Mouse (Mus musculus) hindbrain, postnatal 0 days (tissue): ENCODE measurements at regions not wholly inside any gene's neighbourhood (a gene's known extent, or its start where the extent isn't known, plus 50 kb on each side); places are given as distances from the start of the nearest gene placed in this dataset.

Source experiments
- ATAC-seq: fragments of 200-750 bp; cut with Nextera tagmentation; 2 replicates; pipeline ENCODE4 v1.8.0; 2017; ENCODE audit warnings: mild to moderate bottlenecking, moderate TSS enrichment, moderate library complexity
- DNase-seq: peaks from one replicate; pipeline ENCODE4 v3.0.0-alpha.2; 2015; ENCODE audit warnings: low spot score
- H3K27ac ChIP-seq: fragments of 300-500 bp; sonication (generic); 2 replicates; pipeline ENCODE4 v1.5.1; 2014; ENCODE audit warnings: mild to moderate bottlenecking
- H3K27me3 ChIP-seq: fragments of 300-500 bp; sonication (generic); 2 replicates; pipeline ENCODE4 v1.6.1; 2014; ENCODE audit warnings: low read length, mixed read lengths; ENCODE audit not compliant: insufficient read depth
- H3K36me3 ChIP-seq: fragments of 300-500 bp; sonication (generic); 2 replicates; pipeline ENCODE4 v1.6.1; 2014; ENCODE audit warnings: low read length, mixed read lengths; ENCODE audit not compliant: insufficient read depth
- H3K4me1 ChIP-seq: fragments of 300-500 bp; sonication (generic); 2 replicates; pipeline ENCODE4 v1.6.1; 2014; ENCODE audit warnings: antibody characterized with exemption, low read length, mixed read lengths; ENCODE audit not compliant: insufficient read depth
- H3K4me2 ChIP-seq: fragments of 300-500 bp; sonication (generic); 2 replicates; pipeline ENCODE4 v1.6.1; 2014; ENCODE audit warnings: low read depth, mild to moderate bottlenecking, low read length, moderate library complexity, mixed read lengths
- H3K4me3 ChIP-seq: fragments of 300-500 bp; sonication (generic); 2 replicates; pipeline ENCODE4 v1.5.1; 2014; ENCODE audit warnings: low read length
- H3K9ac ChIP-seq: fragments of 300-500 bp; sonication (generic); replicated peaks from 2 replicates; pipeline ENCODE4 v1.6.1; 2014; ENCODE audit warnings: mild to moderate bottlenecking, low read length, moderate library complexity, mixed read lengths
- H3K9me3 ChIP-seq: fragments of 300-500 bp; sonication (generic); 2 replicates; pipeline ENCODE4 v1.6.1; 2016; ENCODE audit warnings: low read length, mixed read lengths
- CTCF ChIP-seq: IDR thresholded peaks from 2 replicates; pipeline ENCODE4 v1.5.1; 2016; ENCODE audit warnings: antibody characterized with exemption, control low read depth, low read depth
- WGBS: fragments of 180-500 bp; shearing (Covaris S2); extraction: QIAGEN DNeasy Blood & Tissue Kit; methylation state at CpG from one replicate; pipeline ENCODE4 v1.1.7; 2014; 5-methylcytosine and 5-hydroxymethylcytosine counted together

GRCm38 (mm10) chr2:136617138-136617537 lies 96.1 kb upstream of the Snap25 start:
- no peak for ATAC-seq
- TF ChIP-seq CTCF = no peak

GRCm38 (mm10) chr2:136618114-136618513 lies 95.1 kb upstream of the Snap25 start:
- WGBS = 51% methylated on average over 2 of the region's 2 CpGs
- Histone ChIP-seq H3K27me3 (no peaks in the 10 kb centered on the region), H3K4me3 (no peak overlapping the region)

More at GRCm38 (mm10) chr2:136617138-136617537, 96.1 kb upstream of the Snap25 start:
- Histone ChIP-seq H3K4me3 (no peak overlapping the region), H3K36me3 (no peaks in the 10 kb centered on the region), H3K27me3 (no peaks in the 10 kb centered on the region), H3K27ac (no peak overlapping the region), H3K4me1 (no peaks in the 10 kb centered on the region), H3K4me2 (no peak overlapping the region), H3K9ac (no peak overlapping the region), H3K9me3 (no peaks in the 10 kb centered on the region)
- WGBS = 89% methylated on average over 2 of the region's 2 CpGs
- no peak for DNase-seq

GRCm38 (mm10) chr2:136620309-136620708 lies 92.9 kb upstream of the Snap25 start:
- Histone ChIP-seq H3K4me2 (no peak overlapping the region), H3K9ac (no peak overlapping the region), H3K4me1 (no peaks in the 10 kb centered on the region), H3K4me3 (no peak overlapping the region), H3K9me3 (no peaks in the 10 kb centered on the region), H3K27me3 (no peaks in the 10 kb centered on the region), H3K27ac (no peak overlapping the region), H3K36me3 (no peaks in the 10 kb centered on the region)
- DNase-seq = no peak
- TF ChIP-seq CTCF = no peak
- 87% methylated on average over 4 of the region's 4 CpGs for WGBS
- ATAC-seq = no peak

More at GRCm38 (mm10) chr2:136618114-136618513, 95.1 kb upstream of the Snap25 start:
- no peak overlapping the region for H3K9ac ChIP-seq
- no peak overlapping the region for H3K27ac ChIP-seq
- no peak for ATAC-seq
- H3K4me1 ChIP-seq = no peaks in the 10 kb centered on the region
- no peaks in the 10 kb centered on the region for H3K9me3 ChIP-seq
- TF ChIP-seq CTCF = no peak
- DNase-seq = no peak
- H3K4me2 ChIP-seq = no peak overlapping the region
- H3K36me3 ChIP-seq = no peaks in the 10 kb centered on the region

- Histone ChIP-seq H3K4me3 (no peak overlapping the region), H3K27me3 (no peaks in the 10 kb centered on the region), H3K27ac (no peak overlapping the region), H3K4me2 (no peak overlapping the region), H3K36me3 (no peaks in the 10 kb centered on the region), H3K9me3 (no peaks in the 10 kb centered on the region), H3K9ac (no peak overlapping the region), H3K4me1 (no peaks in the 10 kb centered on the region)
- DNase-seq = no peak
- no peak for ATAC-seq
- no peak for TF ChIP-seq CTCF
- WGBS = 94% methylated on average over 4 of the region's 4 CpGs
Measured at GRCm38 (mm10) chr2:136620969-136621368, 92.3 kb upstream of the Snap25 start.

GRCm38 (mm10) chr2:136623808-136624489 lies 89.3 kb upstream of the Snap25 start:
- no peak overlapping the region for H3K9ac ChIP-seq
- DNase-seq = no peak
- no peaks in the 10 kb centered on the region for H3K9me3 ChIP-seq
- no peak overlapping the region for H3K4me3 ChIP-seq
- H3K36me3 ChIP-seq = no peaks in the 10 kb centered on the region
- no peaks in the 10 kb centered on the region for H3K27me3 ChIP-seq
- WGBS = 46% methylated on average over 5 of the region's 5 CpGs
- ATAC-seq = no peak
- TF ChIP-seq CTCF = no peak
- no peak overlapping the region for H3K4me2 ChIP-seq
- no peak overlapping the region for H3K27ac ChIP-seq
- no peaks in the 10 kb centered on the region for H3K4me1 ChIP-seq

- DNase-seq (no peak), ATAC-seq (no peak)
- Histone ChIP-seq H3K4me3 (no peak overlapping the region), H3K36me3 (no peaks in the 10 kb centered on the region), H3K27me3 (no peaks in the 10 kb centered on the region), H3K4me1 (no peaks in the 10 kb centered on the region), H3K9me3 (no peaks in the 10 kb centered on the region), H3K9ac (no peak overlapping the region), H3K27ac (no peak overlapping the region), H3K4me2 (no peak overlapping the region)
- no peak for TF ChIP-seq CTCF
Measured at GRCm38 (mm10) chr2:136624490-136624850, 88.8 kb upstream of the Snap25 start.

- no peak overlapping the region for H3K4me2 ChIP-seq
- no peaks in the 10 kb centered on the region for H3K27me3 ChIP-seq
- DNase-seq (no peak), ATAC-seq (no peak)
- no peak overlapping the region for H3K4me3 ChIP-seq
- no peaks in the 10 kb centered on the region for H3K36me3 ChIP-seq
- H3K9ac ChIP-seq = no peak overlapping the region
- WGBS = 64% methylated on average over 3 of the region's 3 CpGs
- no peak for TF ChIP-seq CTCF
- H3K27ac ChIP-seq = no peak overlapping the region
- H3K4me1 ChIP-seq = 0 out of 2 replicates have a peak, but pooled peaks cover 3% of the 10 kb centered on the region
- no peaks in the 10 kb centered on the region for H3K9me3 ChIP-seq
Measured at GRCm38 (mm10) chr2:136646917-136647316, 66.3 kb upstream of the Snap25 start.
